19 mouse cellular contexts compared by ENCODE assay signal in the genomic region with DNA sequence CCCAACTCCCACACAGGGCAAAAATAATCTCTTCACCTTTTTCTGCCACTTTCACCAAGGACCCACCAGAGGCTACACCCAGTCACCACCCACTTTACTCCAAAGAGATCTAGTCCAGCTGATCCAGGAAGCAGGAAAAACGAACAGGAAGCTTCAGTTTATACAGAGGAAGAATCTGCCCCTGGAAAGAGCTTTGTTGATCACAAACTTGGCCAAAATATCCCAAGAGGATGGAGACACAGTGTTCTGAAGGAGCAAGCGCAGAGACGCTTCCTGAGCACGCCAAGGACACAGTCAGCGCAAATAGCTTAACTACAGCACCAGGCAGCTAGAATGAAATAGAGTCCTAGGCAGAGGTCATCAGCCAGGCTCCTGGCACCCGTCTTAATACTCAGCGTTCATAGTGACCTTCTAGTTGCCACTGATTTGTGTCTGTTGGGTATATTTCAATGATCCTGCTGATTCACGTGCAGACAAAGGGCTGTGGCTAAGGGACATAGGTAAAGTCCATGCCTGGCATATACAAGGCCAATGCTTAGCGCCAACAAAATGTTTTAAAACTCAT.
DNase-seq lines count a peak whose midpoint lies in the region; ATAC-seq and TF ChIP-seq lines count a peak whose summit lies in the region.
"Had no signal": no experiment of that assay in that cellular context is flagged by ENCODE, and none has a peak within 500 bp of the region (broad histone marks: within the 10 kb centered on the region; RNA-seq: fewer than 3 reads in every experiment).

No protein-coding gene starts in this region.

- 0 out of 2 replicates have a peak, but pooled peaks have one; percentile 14 for ATAC-seq in lung, embryonic 14.5 days (ENCODE audit: insufficient read depth)
- ATAC-seq in erythroblast, adult 5-6 weeks (replicated peaks; ENCODE audit: low FRiP score, poor library complexity, severe bottlenecking) = no peak
- ATAC-seq: inflammation-experienced regulatory T-cells, adult 6 months; liver, postnatal 0 days had no signal

- no peak overlapping the region for H3K4me3 ChIP-seq in heart, embryonic 10.5 days
- no peak overlapping the region for H3K4me3 ChIP-seq in lung, embryonic 14.5 days (ENCODE audit: low read depth, low read length)
- H3K4me3 ChIP-seq: forebrain, embryonic 10.5 days; heart, embryonic 13.5 days; hindbrain, embryonic 12.5 days; limb, embryonic 15.5 days; neural tube, embryonic 13.5 days had no signal

- no peaks in the 10 kb centered on the region for H3K27me3 ChIP-seq in heart, embryonic 10.5 days (ENCODE audit: insufficient read depth, poor library complexity, severe bottlenecking)
- H3K27me3 ChIP-seq in lung, embryonic 14.5 days (ENCODE audit: insufficient read depth, low read length) = no peaks in the 10 kb centered on the region
- H3K27me3 ChIP-seq: heart, embryonic 13.5 days; hindbrain, embryonic 12.5 days; neural tube, embryonic 13.5 days had no signal

- H3K36me3 ChIP-seq in heart, embryonic 10.5 days = no peaks in the 10 kb centered on the region
- H3K36me3 ChIP-seq in lung, embryonic 14.5 days (ENCODE audit: insufficient read depth) = no peaks in the 10 kb centered on the region
- H3K36me3 ChIP-seq: forebrain, embryonic 10.5 days; heart, embryonic 13.5 days; hindbrain, embryonic 12.5 days; limb, embryonic 15.5 days; neural tube, embryonic 13.5 days had no signal

- H3K9ac ChIP-seq in lung, embryonic 14.5 days = no peak overlapping the region
- H3K9ac ChIP-seq: heart, embryonic 13.5 days; hindbrain, embryonic 12.5 days; limb, embryonic 15.5 days; liver, postnatal 0 days; neural tube, embryonic 13.5 days had no signal

- H3K4me2 ChIP-seq in lung, embryonic 14.5 days = no peak overlapping the region
- H3K4me2 ChIP-seq: heart, embryonic 13.5 days; hindbrain, embryonic 12.5 days; limb, embryonic 15.5 days; neural tube, embryonic 13.5 days had no signal

- peak; percentile 68 for DNase-seq in heart, adult 8-10 months (ENCODE audit: low spot score)
- DNase-seq in heart, embryonic 10.5 days (ENCODE audit: low spot score) = no peak
- peak; percentile 70 to 74 for DNase-seq in adrenal gland, postnatal 36 days
- DNase-seq in lung, embryonic 14.5 days = peak; percentile 30
- DNase-seq in skeletal muscle tissue, adult 2 months (ENCODE audit: low read depth, low spot score) = peak; percentile 2
- DNase-seq in Muller cell, postnatal 12 days (ENCODE audit: inconsistent ontology term) = no peak
- DNase-seq: cerebellum, adult 9-10 months; kidney, adult 8-10 months; layer of hippocampus, adult 9-11 months; liver, postnatal 0 days; right cerebral cortex, postnatal 25 days; thymus, postnatal 36 days had no signal

- no peak overlapping the region for H3K27ac ChIP-seq in heart, embryonic 10.5 days
- H3K27ac ChIP-seq in lung, embryonic 14.5 days (ENCODE audit: low read depth) = no peak overlapping the region
- H3K27ac ChIP-seq: forebrain, embryonic 10.5 days; heart, embryonic 13.5 days; hindbrain, embryonic 12.5 days; limb, embryonic 15.5 days; neural tube, embryonic 13.5 days had no signal

- no peaks in the 10 kb centered on the region for H3K4me1 ChIP-seq in heart, embryonic 10.5 days
- H3K4me1 ChIP-seq in lung, embryonic 14.5 days (ENCODE audit: insufficient read depth) = no peaks in the 10 kb centered on the region
- H3K4me1 ChIP-seq: forebrain, embryonic 10.5 days; heart, embryonic 13.5 days; hindbrain, embryonic 12.5 days; limb, embryonic 15.5 days; neural tube, embryonic 13.5 days had no signal

- TF ChIP-seq CTCF in lung, embryonic 14.5 days (IDR thresholded peaks at IDR 0.05; ENCODE audit: low read depth) = no peak

- H3K9me3 ChIP-seq in heart, embryonic 10.5 days = no peaks in the 10 kb centered on the region
- H3K9me3 ChIP-seq in lung, embryonic 14.5 days (ENCODE audit: low read depth, low read length) = no peaks in the 10 kb centered on the region
- H3K9me3 ChIP-seq: forebrain, embryonic 10.5 days; heart, embryonic 13.5 days; hindbrain, embryonic 12.5 days; limb, embryonic 15.5 days; neural tube, embryonic 13.5 days had no signal

- WGBS in heart, embryonic 10.5 days = 76% methylated on average over 9 of the region's 9 CpGs
- WGBS in lung, embryonic 14.5 days = 76% methylated on average over 9 of the region's 9 CpGs

Comparison
In these comparisons a context has a peak if more than half of its experiments do, and no peak if none do; other contexts are left out.
1. DNase-seq: peak in heart, adult 8-10 months (single experiment), adrenal gland, postnatal 36 days (2 of 2), lung, embryonic 14.5 days (single experiment) and skeletal muscle tissue, adult 2 months (single experiment); none in heart, embryonic 10.5 days (single experiment) and Muller cell, postnatal 12 days (single experiment).